Mouse (Mus musculus) embryonic facial prominence, embryonic 12.5 days (tissue): ENCODE measurements around the gene Gm45062. TPM values are rescaled to one million over a fixed set of nuclear protein-coding genes. Genes with fewer than 3 reads are reported as not detected.

Source experiments
- ATAC-seq: fragments of 200-750 bp; cut with Nextera tagmentation; 2 replicates; pipeline ENCODE4 v1.8.0; 2017; ENCODE audit not compliant: insufficient number of reproducible peaks, insufficient read depth, low FRiP score, low TSS enrichment
- H3K27ac ChIP-seq: fragments of 300-500 bp; sonication (generic); 2 replicates; pipeline ENCODE4 v1.5.1; 2016; ENCODE audit warnings: mild to moderate bottlenecking
- H3K27me3 ChIP-seq: fragments of 300-500 bp; sonication (generic); 2 replicates; pipeline ENCODE4 v1.6.1; 2016; ENCODE audit warnings: mild to moderate bottlenecking, moderate library complexity
- H3K36me3 ChIP-seq: fragments of 300-500 bp; sonication (generic); 2 replicates; pipeline ENCODE4 v1.6.1; 2016; ENCODE audit warnings: mild to moderate bottlenecking
- H3K4me1 ChIP-seq: fragments of 300-500 bp; sonication (generic); 2 replicates; pipeline ENCODE4 v1.6.1; 2016
- H3K4me2 ChIP-seq: fragments of 300-500 bp; sonication (generic); replicated peaks from 2 replicates; pipeline ENCODE4 v1.6.1; 2016; ENCODE audit warnings: mild to moderate bottlenecking, moderate library complexity
- H3K4me3 ChIP-seq: fragments of 300-500 bp; sonication (generic); 2 replicates; pipeline ENCODE4 v1.5.1; 2016; ENCODE audit warnings: mild to moderate bottlenecking
- H3K9ac ChIP-seq: fragments of 300-500 bp; sonication (generic); 2 replicates; pipeline ENCODE4 v1.6.1; 2016; ENCODE audit warnings: mild to moderate bottlenecking, moderate library complexity
- H3K9me3 ChIP-seq: fragments of 300-500 bp; sonication (generic); 2 replicates; pipeline ENCODE4 v1.6.1; 2016; ENCODE audit warnings: mild to moderate bottlenecking, moderate library complexity
- WGBS: fragments of 180-500 bp; shearing (Covaris S2); methylation state at CpG from one replicate; pipeline ENCODE4 v1.1.7; 2016; 5-methylcytosine and 5-hydroxymethylcytosine counted together
- polyA plus RNA-seq: library from polyadenylated mRNA; unstranded; fragments of >200 nt; fragmentation: Nextera tagmentation; extraction: Ambion mirVana; gene quantifications from 2 replicates; pipeline ENCODE4 v1.2.1, GENCODE M21; 2016

The Gm45062 gene
- polyA plus RNA-seq, 1 experiment from 2014 or later: 11.6 TPM

DNA sequence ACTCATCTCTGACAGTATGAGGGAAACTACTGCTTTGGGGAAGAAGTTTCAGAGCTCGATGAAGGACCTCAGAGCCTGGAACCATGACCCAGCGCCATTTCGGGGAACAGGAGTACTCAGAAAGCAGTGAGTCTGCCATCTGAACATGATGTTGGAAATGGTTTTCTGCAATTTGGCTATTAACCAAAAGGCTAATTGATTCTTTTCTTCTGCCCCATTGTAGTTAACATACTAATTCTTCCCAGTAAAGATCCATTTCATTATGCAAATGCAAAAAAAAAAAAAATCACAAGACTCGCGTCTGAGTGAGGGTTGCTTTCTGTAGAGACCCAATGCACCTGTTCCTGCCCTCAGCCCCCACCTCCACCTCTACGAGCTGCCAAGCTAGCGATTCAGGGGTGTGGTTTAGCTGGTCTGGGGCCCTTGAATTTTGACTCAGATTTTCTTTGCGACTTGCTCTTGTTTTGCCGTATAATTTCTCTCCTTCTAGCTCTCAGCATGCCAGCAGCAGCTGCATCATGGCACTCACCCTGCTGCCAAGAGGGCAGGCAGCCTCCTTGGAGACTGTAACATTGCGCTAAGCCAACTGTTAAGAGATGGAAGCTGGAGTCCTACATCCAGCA lies 162.8 kb downstream of the Gm45062 start:
- Histone ChIP-seq H3K27me3 (no peaks in the 10 kb centered on the region), H3K9me3 (no peaks in the 10 kb centered on the region), H3K27ac (no peak overlapping the region), H3K9ac (no peak overlapping the region), H3K36me3 (no peaks in the 10 kb centered on the region), H3K4me1 (0 out of 2 replicates have a peak, but pooled peaks cover 3% of the 10 kb centered on the region), H3K4me2 (no peak overlapping the region), H3K4me3 (no peak overlapping the region)
- 75% methylated on average over 10 of the region's 10 CpGs for WGBS
- no peak for ATAC-seq

DNA sequence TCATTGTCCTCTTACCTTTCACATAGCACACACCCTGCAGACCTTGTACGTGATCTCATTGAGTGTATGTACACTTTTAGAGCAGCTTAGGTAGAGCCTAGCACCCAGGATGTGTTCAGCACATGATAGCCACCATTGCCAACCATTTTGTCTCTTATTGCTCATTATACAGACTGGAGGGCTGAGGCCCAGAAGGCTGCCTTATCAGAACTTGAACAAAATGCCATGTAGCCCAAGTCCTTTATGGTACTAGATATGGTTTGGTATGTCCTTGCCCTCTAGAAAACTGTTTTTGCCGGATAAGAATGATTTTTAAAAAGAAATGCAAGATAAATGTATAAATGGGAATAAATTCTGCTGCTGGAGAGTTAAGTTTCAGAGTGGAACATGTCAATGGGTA lies 163.9 kb downstream of the Gm45062 start:
- Histone ChIP-seq H3K4me2 (no peak overlapping the region), H3K4me3 (no peak overlapping the region), H3K27me3 (no peaks in the 10 kb centered on the region), H3K4me1 (0 out of 2 replicates have a peak, but pooled peaks cover 3% of the 10 kb centered on the region), H3K36me3 (no peaks in the 10 kb centered on the region), H3K27ac (no peak overlapping the region), H3K9me3 (no peaks in the 10 kb centered on the region), H3K9ac (no peak overlapping the region)
- 87% methylated on average over 2 of the region's 2 CpGs for WGBS
- no peak for ATAC-seq

DNA sequence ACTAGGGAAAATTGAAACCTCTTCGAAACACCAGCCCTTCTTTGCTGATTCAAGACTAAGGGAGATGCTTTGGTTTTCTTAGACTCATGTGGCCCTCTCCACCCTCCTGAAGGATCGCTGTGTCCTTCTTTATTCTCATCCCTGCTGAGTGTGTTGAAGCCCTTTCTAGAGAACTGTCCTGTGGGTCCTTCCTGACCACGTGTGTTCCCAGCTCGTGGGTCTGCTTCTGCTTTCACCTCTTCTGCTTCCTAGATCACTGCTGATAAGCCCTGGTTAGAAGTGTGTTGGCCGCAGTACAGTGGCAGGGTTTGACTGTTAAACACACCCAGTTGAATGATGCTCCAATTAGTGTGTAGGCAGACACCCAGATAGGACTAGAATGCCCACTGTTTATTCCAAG lies 168.4 kb downstream of the Gm45062 start:
- Histone ChIP-seq H3K4me2 (no peak overlapping the region), H3K36me3 (no peaks in the 10 kb centered on the region), H3K27me3 (no peaks in the 10 kb centered on the region), H3K9ac (no peak overlapping the region), H3K9me3 (no peaks in the 10 kb centered on the region), H3K4me1 (no peaks in the 10 kb centered on the region), H3K4me3 (no peak overlapping the region), H3K27ac (no peak overlapping the region)
- no peak for ATAC-seq
- 78% methylated on average over 5 of the region's 5 CpGs for WGBS

DNA sequence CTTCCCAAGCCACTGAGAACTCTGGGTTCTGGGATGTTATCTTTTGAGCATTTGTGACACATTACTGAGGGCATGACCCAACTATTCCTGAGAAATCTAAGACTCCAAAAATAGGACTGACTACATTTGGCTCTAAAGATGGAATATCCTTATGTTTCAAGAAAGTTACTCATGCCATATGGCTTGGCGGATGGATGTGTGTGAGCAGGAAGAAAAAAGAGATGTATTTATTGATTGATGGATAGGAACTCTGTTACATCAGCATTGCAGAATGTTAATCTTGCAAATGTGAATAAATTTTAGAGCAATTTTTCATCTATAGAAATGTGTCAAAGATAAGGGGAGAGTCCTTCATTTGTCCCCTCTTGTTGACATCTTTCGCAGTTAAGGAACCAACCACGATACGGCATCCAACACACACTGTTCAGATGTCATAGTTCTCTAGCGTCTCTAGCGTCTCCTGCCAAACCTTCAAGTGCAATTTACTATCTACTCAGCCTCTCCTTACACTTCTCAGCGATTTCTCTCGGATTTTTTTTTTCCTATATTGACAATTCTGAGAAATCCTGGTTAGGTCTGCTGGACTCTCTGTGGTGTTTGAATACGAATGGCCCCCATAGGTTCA lies 171.5 kb downstream of the Gm45062 start:
- no peak overlapping the region for H3K27ac ChIP-seq
- no peak overlapping the region for H3K9ac ChIP-seq
- H3K4me2 ChIP-seq: no peak overlapping the region
- no peak overlapping the region for H3K4me3 ChIP-seq
- WGBS: 89% methylated on average over 9 of the region's 9 CpGs
- no peaks in the 10 kb centered on the region for H3K27me3 ChIP-seq
- ATAC-seq: no peak
- no peaks in the 10 kb centered on the region for H3K4me1 ChIP-seq
- H3K36me3 ChIP-seq: no peaks in the 10 kb centered on the region
- no peaks in the 10 kb centered on the region for H3K9me3 ChIP-seq

DNA sequence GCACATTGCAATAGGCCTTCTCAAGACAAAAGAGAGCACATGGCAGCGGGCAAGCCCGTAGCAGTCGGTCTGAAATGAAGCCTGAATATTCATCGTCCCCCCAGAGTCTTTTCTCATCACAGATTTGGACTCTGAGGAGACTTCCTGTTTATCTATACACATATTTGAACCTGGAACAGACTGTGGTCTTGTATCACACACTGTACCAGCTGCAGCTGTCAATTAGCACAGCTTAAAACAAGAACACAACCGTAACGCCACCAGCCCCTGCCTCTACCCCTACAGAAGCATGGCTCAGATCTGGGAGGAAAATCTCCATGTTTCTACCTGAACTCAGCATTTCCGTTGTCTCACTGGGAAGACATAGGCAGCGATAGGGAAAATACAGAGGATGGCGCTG lies 173.9 kb downstream of the Gm45062 start:
- Histone ChIP-seq H3K27me3 (no peaks in the 10 kb centered on the region), H3K27ac (no peak overlapping the region), H3K9ac (no peak overlapping the region), H3K4me1 (no peaks in the 10 kb centered on the region), H3K36me3 (no peaks in the 10 kb centered on the region), H3K9me3 (no peaks in the 10 kb centered on the region), H3K4me3 (no peak overlapping the region), H3K4me2 (no peak overlapping the region)
- 87% methylated on average over 9 of the region's 9 CpGs for WGBS
- ATAC-seq: no peak

DNA sequence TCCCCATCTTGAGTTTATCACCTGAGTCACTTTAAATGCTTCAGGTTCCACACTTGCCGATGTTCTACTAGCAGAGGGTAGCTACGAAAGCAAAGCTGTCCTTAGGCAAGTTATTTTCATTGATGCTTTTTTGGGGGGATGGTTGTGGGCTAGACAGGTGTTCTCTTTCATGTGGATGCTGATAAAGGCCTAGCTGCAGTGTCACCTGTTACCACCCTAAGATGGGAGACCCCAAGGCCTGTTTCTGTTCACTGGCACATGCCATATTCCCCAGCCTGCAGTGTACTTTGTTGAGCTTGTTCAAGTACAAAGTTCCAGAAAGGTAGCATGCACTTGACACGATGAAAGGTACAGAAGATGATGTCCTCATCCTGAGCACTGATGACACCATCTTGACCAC lies 178.7 kb downstream of the Gm45062 start:
- no peak overlapping the region for H3K4me2 ChIP-seq
- no peak for ATAC-seq
- no peaks in the 10 kb centered on the region for H3K4me1 ChIP-seq
- H3K9ac ChIP-seq: no peak overlapping the region
- no peak overlapping the region for H3K27ac ChIP-seq
- no peaks in the 10 kb centered on the region for H3K36me3 ChIP-seq
- H3K9me3 ChIP-seq: no peaks in the 10 kb centered on the region
- WGBS: 88% methylated on average over 3 of the region's 3 CpGs
- H3K4me3 ChIP-seq: no peak overlapping the region
- H3K27me3 ChIP-seq: no peaks in the 10 kb centered on the region

DNA sequence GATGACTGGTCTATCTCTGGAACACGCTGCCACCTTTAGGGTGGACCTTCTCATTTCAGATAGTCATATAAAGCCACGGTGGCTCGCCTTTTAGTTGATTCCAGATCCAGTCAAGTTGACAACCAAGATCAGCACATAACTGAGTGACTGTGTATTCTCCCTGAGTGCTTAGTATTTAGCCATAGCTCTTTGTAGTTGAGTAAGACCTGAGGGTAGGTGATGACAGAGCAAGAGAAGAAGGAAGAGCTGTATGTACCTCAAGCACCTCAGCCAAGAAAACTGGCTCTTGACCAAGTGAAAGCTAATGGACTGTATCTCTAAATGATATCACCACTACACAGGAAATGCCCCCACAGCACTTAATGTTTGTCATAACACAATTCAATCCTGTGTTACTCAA lies 182.6 kb downstream of the Gm45062 start:
- H3K4me2 ChIP-seq: no peak overlapping the region

DNA sequence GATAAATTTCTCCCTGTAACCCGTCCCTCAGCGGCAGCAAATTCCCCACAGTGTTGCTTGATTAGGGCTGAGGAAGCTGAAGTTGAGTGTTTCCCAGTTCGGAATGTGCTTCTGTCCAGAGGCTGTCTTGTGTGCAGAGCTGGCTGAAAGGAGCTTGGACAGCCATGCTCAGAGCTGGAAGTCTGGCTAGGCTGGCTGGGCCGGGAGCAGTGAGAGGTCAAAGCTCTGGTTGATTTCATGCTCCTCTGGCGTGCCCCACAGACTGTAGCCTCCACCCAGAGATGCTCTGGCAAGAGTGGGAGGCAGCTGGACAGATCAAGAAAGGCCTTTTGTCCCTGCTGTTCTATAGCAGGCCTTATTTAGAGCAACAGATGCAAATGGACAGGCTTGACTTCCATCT lies 187.5 kb downstream of the Gm45062 start:
- 42% methylated on average over 5 of the region's 5 CpGs for WGBS
- no peaks in the 10 kb centered on the region for H3K36me3 ChIP-seq
- peaks cover 3% of the 10 kb centered on the region; the same call in 1 of the 2 replicates for H3K4me1 ChIP-seq
- H3K4me3 ChIP-seq: no peak overlapping the region
- 0 out of 2 replicates have a peak overlapping the region, but pooled peaks have one; percentile 11 for H3K27ac ChIP-seq
- 0 out of 2 replicates have a peak, but pooled peaks have one; percentile 6 for ATAC-seq
- H3K27me3 ChIP-seq: no peaks in the 10 kb centered on the region
- H3K4me2 ChIP-seq: no peak overlapping the region
- no peaks in the 10 kb centered on the region for H3K9me3 ChIP-seq
- no peak overlapping the region for H3K9ac ChIP-seq

More for the DNA sequence above, 182.6 kb downstream of the Gm45062 start:
- 91% methylated on average over 3 of the region's 3 CpGs for WGBS
- Histone ChIP-seq H3K9me3 (no peaks in the 10 kb centered on the region), H3K4me1 (peaks cover 2% of the 10 kb centered on the region; the same call in 1 of the 2 replicates), H3K27ac (no peak overlapping the region), H3K9ac (no peak overlapping the region), H3K27me3 (no peaks in the 10 kb centered on the region), H3K4me3 (no peak overlapping the region), H3K36me3 (no peaks in the 10 kb centered on the region)
- ATAC-seq: no peak

DNA sequence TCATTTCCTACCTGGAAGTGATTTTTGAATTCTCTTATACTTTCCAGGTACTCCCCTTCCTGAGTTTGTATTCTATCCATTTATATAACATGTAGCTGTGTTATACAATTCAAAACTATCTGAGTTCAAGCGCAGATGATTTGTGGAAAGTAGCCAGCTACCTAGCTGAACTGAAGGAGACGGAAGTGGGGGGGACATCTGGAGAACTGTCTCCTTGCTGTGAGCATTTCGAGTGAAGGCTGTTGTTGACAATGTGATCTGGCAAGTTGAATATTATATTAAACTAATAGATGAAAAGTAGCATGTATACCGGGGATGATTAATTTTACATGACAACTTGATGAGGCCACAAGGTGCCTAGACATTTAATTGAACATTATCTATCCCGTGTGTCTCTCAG lies 196.3 kb downstream of the Gm45062 start:
- 77% methylated on average over 5 of the region's 5 CpGs for WGBS
- Histone ChIP-seq H3K27me3 (no peaks in the 10 kb centered on the region), H3K4me2 (no peak overlapping the region), H3K27ac (no peak overlapping the region), H3K4me3 (no peak overlapping the region), H3K9ac (no peak overlapping the region), H3K4me1 (no peaks in the 10 kb centered on the region), H3K36me3 (no peaks in the 10 kb centered on the region), H3K9me3 (0 out of 2 replicates have a peak, but pooled peaks cover 3% of the 10 kb centered on the region)
- no peak for ATAC-seq

DNA sequence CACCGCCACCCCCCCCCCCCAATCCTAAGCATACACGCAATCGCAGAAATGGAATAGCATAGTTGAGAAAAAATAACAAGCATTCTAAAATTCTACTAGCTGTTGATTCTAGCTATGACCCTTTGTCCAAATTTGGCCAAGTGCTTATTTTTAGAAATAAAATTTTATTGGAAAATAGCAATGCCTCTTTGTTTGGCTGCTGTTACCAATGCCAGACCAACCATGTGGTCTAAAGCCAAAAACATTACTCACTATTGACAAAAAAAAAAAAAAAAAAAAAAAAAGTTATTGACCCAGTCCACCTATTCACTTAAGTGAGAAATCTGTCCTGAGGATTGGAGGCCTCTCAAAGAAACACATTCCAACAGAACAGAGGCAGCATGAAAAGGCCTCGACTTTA lies 199.3 kb downstream of the Gm45062 start:
- no peak for ATAC-seq
- Histone ChIP-seq H3K27ac (no peak overlapping the region), H3K9ac (no peak overlapping the region), H3K4me2 (no peak overlapping the region), H3K4me3 (no peak overlapping the region), H3K4me1 (no peaks in the 10 kb centered on the region), H3K36me3 (no peaks in the 10 kb centered on the region), H3K27me3 (no peaks in the 10 kb centered on the region), H3K9me3 (0 out of 2 replicates have a peak, but pooled peaks cover 3% of the 10 kb centered on the region)
- 89% methylated on average over 4 of the region's 4 CpGs for WGBS

DNA sequence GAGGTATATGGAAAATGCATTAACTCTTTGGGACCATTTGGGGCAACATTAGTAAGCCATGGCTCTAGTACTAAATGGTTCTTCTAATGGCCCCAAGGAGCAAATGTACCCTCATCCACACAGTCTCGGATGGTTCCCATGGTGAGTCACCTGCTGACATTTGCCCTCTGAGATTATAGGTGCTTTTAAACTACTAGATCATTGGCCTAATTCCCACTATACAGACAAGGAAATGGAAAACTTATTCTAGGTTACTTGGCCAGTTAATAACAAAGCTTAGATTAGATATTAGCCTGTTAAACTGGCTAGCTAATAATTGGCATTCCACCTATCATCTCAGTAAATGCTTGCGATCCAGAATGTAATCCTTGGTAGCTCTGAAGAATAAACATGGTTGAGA lies 203.2 kb downstream of the Gm45062 start:
- Histone ChIP-seq H3K9me3 (no peaks in the 10 kb centered on the region), H3K4me1 (no peaks in the 10 kb centered on the region), H3K9ac (no peak overlapping the region), H3K4me3 (no peak overlapping the region), H3K36me3 (no peaks in the 10 kb centered on the region), H3K4me2 (no peak overlapping the region), H3K27me3 (no peaks in the 10 kb centered on the region), H3K27ac (no peak overlapping the region)
- no peak for ATAC-seq
- whole genome bisulfite sequencing: 93% methylated on average over 2 of the region's 2 CpGs

DNA sequence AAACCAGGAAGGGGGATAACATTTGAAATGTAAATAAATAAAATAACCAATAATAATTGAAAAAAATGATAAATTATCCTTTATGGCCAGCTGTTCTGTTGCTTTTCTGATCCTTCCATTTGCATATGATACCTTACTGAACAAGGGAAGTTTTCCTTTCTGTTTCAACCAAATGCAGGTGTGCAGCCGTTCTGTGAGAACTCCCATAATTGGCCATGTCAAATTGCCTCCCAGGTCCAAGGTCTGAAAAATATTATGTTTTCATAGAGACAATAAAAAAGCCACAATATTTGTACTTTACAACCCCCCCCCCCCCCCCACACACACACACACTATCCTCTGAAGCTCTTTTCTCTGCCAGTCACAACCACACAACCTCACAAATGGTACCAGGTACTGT lies 206.1 kb downstream of the Gm45062 start:
- no peak overlapping the region for H3K27ac ChIP-seq
- 56% methylated on average over 1 of the region's 1 CpGs for WGBS
- no peaks in the 10 kb centered on the region for H3K27me3 ChIP-seq
- no peaks in the 10 kb centered on the region for H3K4me1 ChIP-seq
- no peak for ATAC-seq
- no peak overlapping the region for H3K9ac ChIP-seq
- no peaks in the 10 kb centered on the region for H3K36me3 ChIP-seq
- no peaks in the 10 kb centered on the region for H3K9me3 ChIP-seq
- H3K4me3 ChIP-seq: no peak overlapping the region
- H3K4me2 ChIP-seq: no peak overlapping the region
